Mouse (Mus musculus): Measurements from ENCODE around the gene Asic4.

Asic4 gene

DNA sequence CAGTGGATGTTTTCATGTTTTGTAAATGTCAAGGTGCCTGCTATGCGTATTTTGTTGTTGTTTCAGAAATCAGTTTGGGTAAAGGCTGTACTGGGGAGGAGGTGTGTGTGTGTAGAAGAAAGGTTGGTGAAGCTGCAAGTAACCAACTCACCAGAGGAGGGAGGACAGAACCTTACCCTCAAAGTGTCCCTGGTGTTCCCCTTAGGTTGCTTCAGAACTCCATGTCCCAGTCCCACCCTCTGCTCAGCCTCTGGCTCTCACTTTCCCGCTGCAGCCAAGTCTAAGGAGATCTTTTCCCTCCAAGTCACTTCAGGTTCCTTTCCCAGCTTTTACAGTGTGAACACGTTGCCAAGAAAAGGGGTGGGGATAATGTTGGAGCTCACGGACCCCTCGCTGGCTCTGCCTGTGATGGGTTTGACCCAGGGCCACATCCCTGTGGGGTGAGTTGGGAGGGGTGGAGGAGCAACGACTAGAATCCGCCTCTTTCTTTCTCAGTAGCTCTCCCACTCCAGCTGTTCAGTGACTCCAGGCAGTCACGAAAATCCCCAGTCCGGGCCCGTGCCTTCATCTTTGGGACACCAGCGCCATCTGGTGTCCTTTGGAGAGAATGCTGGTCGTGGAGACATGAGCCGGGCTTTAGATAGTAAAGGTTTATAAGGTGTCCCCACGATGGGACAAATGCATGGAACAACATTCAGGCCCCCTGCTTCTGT lies 17.1 kb downstream of the Asic4 start:
- DNase-seq (ENCODE audit: low read depth): peak; percentile 86

DNA sequence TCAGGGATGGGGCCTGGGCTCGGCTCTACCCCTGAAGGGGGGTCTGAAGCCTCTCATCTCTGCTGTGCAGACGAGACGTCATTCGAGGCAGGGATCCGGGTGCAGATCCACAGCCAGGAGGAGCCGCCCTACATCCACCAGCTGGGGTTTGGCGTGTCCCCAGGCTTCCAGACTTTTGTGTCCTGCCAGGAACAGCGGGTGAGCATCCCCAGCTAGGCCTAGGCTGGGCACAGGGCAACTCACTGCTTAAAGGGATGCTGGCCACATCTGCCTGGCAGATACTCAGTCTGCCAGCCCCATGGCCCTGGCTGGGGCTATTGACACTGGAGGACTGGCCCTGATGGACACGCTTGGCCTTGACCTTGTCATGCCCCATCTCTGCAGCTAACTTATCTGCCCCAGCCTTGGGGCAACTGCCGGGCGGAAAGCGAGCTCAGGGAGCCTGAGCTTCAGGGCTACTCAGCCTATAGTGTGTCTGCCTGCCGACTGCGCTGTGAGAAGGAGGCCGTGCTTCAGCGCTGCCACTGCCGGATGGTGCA lies 19.1 kb downstream of the Asic4 start:
- DNase-seq (ENCODE audit: low read depth): no peak

DNA sequence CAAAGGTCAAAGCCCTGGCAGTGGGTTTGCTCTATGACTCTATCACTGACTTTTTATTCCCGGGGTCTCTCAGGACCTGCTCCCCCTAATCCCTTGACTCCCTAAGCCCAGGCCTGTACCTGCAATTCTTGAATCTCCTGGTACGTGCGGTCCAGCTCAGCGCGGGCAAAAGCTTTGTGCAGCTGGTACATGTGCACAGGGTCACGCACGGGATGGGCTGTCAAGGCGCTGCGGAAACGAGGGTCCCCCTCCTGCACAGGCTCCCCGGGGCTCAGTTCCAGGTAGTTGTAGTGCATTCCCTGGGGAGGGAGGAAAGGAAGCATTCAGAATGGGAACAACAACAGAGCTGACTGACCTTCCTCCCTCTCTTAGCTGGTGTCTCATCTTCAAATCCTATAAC lies 26.2 kb downstream of the Asic4 start:
- no peak for DNase-seq (ENCODE audit: low read depth)

DNA sequence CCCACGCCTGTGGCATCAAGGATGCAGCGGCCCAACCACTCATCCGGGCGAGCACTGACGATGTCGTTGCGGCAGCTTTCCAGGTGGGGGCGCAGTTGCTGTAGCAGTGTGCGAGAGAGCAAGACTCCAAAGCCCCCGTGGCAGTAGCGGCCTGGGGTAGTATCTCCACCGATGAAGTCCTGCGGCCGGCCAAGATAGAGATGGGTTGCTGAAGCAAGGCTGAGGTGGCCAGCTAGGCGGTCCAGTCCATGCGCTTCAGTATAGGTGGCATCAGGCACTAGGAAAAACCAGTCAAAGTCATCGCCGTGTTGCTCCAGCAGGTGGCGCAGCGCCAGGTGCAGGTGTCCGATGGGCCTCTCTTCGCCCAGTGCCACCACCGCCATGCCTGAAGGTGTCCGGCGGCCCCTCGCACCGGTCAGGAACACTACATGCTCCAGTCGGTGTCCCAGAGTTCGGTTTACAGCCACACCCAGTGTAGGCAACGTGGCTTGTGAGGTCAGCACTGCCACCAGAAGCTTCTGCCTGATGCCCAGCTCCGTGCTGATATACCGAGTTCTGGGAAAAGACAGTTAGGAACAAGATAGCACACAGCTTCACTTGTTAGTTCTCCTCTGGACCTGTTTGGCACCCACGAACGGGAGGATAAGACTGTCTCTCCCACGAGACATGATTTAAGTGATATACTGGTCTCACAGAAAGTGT lies 27.2 kb downstream of the Asic4 start:
- DNase-seq (ENCODE audit: low read depth): peak; percentile 91

DNA sequence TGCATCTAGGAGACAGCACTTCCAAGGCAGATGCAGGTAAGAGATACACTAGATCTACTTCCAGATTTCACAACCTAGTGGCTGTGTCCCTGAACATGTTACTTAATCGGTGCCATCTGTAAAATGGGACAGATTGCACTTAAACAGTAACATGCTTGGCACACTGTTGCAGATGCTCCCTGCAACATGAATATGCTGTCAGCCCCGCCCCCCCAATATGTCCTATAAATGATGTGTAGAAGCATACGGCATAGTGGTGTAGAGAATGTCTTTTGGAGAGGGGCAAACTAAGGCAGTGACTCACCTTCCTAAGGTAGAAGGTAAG lies 27.7 kb downstream of the Asic4 start:
- DNase-seq (ENCODE audit: low read depth): peak; percentile 66

DNA sequence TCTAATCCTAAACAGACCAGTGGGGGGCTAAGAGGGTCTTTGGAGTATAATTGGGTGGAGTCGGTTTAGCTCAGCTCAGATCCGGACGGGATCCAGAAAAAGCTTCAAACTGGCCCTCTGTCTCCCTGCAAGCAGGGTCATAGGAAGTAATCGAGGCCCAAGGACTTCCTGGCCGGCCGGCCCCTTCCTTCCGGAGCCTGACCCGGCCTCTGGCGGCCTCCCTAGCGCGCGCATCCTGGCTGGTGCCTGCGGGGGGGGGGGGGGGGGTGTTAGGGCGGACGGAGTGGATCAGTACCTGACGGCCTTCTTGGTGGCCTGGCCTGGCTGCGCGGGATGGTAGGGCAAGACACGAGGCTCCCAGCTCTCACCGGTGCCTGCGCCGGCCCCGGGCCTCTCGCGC lies 28.3 kb downstream of the Asic4 start:
- DNase-seq (ENCODE audit: low read depth): no peak

DNA sequence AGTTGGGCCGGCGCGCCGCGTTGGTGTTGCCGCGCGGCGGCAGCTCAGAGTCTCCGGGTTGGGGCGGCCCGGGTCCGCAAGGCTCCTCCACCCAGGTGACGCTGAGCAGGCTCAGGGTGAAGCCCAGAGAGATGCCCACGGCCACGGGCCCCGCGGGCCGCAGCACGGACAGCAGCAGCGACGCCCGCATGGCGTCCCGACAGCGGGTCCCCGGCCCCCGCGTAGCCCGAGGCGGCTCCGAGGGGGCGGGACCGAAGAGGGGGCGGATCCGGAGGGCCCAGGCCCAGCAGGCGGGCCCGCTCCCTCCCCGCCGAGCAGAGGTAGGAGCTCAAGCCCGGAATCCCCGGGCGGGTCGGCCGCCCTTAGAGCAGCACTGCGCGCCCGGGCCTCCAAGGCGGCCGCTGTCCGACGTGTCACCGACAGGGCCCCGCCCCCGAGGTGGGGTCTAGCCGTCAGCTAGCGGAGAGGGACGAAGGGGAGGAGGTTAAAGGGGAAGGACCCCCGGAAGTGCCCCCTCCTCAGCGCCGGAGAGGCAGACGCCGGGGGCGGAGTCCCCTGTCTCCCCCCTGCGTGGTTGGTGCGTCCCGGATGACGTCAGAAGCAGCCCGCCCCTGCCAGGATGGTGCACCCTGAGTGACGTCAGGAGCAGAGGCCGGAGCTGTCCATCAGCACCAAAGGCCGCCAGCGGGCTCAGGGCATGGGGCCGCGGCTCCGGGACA lies 28.8 kb downstream of the Asic4 start, which contains the start of the genes Chpf and Tmem198:
Gene Chpf, minus strand, starts transcription at position 392 of the 719 bp plus-strand sequence.
Gene Tmem198, plus strand, starts transcription at position 617 of the 719 bp plus-strand sequence.
- peak; percentile 96 for DNase-seq (ENCODE audit: low read depth)

DNA sequence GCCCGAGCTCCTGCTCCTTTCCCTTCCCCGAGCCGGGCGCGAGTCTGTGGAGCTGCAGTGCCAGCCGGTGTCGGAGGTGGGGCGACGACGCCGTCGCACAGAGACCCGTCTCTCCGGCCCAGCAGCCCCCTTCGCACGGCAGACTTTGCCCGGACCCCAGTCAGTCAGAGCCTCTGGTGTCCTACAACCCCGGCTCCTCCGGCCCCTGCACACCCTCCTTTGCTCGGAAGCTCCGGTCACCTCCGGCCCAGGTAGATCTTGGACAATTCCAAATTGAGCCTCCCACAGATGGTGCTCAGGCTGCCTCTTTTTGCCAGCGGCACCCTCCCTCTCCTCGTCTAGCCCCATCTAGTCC lies 29.4 kb downstream of the Asic4 start:
- DNase-seq (ENCODE audit: low read depth): no peak

DNA sequence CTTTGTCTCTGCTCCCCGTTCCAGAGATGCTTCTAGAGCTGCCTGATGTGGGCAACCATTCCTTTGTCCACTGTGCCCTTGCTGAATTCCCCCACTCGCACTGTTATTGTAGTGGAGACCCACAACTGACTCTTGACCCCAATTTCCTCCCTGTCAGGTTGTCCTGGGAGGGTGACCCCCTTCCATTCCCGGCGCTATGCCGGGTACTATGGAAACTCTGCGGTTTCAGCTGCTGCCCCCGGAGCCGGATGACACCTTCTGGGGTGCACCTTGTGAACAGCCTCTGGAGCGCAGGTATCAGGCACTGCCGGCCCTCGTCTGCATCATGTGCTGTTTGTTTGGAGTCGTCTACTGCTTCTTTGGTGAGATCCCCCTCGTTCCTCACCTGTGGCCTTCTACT lies 29.8 kb downstream of the Asic4 start:
- no peak for DNase-seq (ENCODE audit: low read depth)

DNA sequence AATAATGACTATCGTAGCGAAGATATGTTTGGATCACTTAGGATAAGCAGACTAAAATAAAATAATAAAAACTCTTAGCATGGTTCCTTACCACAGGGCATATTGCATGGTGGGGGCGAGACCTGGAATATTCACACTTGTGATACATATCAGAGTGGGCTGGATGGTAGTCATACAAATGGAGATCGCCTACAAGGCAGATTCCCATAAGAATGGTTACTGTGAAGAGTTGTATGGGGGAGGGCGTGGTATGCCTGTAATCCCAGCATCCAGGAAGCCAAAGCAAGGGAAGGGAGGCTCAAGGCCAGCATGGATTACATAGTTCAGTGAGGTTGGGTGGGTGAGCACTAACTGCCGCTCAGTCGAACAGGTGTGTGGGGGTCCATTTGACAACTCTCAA lies 30.5 kb downstream of the Asic4 start:
- no peak for DNase-seq (ENCODE audit: low read depth)

DNA sequence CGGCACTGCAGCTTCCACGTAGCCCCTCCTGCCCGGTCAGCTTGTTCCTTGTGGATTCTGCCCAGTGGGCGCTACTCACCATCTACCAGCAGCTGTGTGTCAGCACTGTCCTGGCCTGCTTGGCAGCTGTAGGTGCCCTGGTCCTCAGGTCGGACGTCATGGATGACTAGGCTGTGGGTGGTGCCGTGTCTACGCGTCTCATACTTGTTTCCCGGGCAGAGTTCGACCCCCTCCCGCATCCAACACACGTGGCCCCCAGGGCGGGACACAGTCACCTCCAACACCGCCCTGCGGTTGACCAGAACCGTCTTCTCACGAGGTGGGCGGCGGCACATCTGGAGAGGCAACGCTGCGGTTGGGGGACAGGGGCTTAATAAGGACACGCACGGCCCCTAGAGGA lies 36.3 kb downstream of the Asic4 start:
- DNase-seq (ENCODE audit: low read depth): peak; percentile 39

DNA sequence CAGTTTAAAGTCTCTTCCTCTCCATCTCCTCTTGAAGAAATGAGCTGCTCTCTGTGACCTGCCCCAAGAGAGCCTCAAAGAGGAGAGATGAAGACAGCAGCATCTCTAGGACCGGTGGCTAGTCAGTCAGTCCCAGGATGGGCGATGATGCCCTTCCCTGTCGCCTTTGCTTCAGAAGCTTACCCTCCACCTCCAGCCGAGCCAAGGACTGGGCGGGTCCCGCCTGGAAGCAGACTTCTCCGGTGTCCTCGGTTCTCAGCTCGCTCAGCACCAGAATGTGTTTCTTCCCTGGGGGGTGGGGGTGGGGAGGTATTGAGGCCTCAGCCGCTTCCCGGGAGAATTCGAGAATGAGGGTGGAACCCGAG lies 36.8 kb downstream of the Asic4 start:
- DNase-seq (ENCODE audit: low read depth): no peak

DNA sequence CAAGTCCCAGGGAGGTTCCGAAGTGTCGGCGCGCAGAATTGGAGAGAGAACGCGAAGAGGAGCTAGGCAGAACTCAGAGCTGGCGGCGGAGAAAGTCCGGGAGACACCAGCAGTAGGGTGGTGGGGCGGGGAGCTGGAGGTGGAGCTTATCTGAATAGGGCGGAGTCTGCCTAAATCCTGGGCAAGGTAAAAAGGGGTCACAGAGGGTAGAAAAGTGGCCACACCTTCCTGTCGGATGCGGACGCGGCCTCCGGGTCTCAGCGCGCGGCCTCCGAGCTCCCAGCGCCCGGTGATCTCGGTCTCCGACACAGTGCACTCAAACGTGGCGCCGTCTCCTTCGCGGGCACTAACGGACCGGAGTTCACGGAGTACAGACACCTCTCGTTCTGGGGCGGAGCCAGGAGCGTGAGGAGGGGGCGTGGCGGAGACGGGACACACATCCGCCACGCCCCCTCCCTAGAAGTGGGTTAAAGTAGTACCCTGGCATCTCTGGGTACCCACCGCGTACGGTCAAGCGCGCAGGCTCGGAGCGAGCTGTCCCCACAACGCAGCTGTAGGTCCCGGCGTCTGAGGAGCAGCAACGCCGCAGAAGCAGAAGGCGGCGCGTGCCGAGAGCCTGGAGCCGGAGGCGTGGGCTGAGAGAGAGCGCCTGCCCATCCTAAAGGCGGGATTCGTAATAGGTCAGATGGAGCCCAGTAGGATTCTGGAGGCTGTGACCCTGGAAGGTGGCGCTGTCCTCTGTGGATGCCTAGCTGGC lies 37.3 kb downstream of the Asic4 start:
- DNase-seq (ENCODE audit: low read depth): peak; percentile 87

DNA sequence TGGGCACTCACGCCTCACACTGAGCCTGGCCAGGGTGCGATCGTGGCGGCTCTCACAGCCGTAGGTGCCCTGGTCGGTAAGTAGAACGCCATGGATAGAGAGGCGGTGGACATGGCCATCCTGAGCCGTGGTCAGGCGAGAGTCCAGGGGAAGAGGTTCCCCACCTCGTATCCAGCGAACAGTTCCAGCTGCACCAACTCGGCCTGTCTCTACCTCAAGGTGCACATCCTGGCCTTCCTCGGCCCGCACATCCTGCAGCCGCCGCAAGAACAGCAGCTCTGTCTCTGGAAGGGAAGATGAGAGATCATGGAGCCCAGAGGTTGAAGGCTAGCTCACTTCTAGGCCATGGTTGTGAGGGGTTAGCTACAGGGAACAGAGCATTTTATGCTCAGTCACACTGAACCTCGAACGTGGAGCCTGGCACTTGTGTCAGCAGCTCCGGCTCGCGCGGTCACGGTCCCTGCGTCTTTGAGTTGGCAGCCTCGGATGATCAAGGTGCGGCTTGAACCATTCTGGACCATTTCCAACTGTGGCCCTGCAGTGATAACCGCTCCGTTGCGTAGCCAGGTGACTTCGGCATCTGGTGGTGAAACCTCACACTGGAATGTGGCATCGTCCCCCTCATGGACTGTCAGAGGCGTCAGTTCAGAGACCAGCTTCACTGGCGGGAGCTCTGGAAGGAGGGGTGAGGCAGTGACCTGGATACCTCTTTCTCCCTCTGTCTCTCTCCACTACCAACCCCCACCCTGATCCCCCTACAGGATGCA lies 40.7 kb downstream of the Asic4 start:
- DNase-seq (ENCODE audit: low read depth): no peak

DNA sequence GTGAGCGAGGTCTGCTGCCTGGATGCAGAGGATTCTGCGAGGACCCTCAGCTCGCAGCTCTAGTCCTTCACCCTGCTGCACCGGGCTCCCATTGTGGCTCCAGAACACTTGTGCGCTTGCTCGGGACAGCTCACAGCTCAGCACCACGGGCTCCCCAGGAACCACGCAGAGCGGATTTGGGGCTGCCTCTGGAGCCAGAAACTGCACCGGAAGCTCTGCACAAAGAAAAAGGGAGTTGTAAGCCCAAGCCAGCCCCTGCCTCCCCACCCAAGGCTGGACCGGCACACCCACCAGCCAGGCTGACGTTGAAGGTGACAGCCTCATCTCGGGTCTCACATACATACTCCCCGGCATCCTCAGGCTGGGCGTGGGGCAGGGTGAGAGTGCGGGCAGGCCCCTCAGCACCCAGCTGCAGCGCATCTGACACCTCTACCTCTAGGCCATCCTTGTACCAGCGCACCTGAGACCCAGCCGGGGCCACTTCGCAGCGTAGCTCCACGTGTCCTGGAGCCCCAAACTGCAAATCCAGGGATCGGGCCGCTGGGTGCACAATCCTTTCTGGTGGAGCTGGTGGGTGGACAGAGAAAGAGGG lies 42.4 kb downstream of the Asic4 start:
- DNase-seq (ENCODE audit: low read depth): no peak

DNA sequence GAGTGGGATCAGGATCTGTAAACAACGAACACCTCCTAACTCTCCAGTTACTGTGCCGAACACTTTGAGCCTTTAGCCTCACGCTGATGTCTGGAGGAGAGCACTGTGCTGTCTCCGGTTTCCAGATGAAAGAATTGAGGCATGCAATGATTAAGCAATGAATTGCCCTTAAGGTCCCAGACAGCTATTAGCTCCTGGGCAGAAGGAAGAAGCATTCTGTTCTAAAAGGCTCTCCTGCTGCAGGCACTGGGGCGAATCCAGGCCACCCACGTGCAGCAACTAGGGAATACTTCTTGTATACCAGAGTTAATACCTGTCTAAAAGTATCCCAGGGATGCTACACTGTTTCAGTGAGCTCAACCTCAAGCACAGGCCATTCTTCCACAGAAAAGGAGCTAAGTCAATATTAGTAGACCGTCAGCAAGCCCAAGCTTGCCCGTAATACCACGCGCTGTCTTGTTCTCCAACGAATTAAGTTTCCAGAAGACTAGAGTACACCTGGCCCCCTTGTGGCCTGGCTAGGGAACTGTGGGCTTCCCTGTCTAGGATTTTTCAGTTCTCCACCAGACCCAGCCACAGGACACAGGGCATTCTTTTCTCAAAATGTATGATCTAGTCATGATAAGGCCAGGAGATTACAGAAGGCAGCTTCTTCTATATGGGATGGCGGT lies 44.8 kb downstream of the Asic4 start:
- DNase-seq (ENCODE audit: low read depth): peak; percentile 43

DNA sequence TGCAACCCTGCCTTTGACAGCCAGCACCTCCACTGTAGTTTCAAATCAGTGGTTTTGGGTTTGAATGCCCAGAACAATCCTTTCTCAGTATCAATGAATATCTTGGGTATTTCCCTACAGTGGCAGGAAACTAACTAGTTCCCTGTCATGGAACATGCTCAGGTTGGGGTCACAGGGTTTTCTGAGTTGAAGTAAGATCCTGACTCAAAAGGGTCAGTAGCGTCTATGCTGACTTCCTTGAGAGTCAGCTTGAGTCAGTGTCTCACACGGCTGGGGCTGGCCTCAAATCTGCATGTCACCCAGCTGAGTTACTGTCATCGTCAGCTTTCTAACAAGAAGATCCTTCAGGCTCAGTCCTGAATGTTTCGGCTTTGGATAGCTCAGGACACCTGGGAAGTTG lies 48.7 kb downstream of the Asic4 start:
- no peak for DNase-seq (ENCODE audit: low read depth)

DNA sequence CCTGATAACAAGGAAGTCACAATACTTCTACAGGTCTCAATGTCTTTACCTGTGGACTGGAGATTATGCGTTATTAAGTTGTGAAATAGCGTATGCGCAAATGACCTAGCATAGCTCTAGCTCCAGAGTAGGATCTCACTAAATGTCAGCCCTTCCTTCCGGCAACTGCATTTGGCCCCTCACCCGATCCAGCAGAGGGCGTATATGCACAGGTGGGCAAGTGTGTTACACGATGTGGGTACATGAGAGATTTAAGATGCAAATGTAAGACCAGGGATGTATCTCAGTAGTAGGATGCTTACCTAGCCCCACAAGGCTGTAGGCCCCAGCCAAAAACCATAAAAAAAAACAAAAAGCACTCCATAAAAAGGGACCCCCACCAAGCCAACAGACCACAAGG lies 49.2 kb downstream of the Asic4 start:
- DNase-seq (ENCODE audit: low read depth): no peak

DNA sequence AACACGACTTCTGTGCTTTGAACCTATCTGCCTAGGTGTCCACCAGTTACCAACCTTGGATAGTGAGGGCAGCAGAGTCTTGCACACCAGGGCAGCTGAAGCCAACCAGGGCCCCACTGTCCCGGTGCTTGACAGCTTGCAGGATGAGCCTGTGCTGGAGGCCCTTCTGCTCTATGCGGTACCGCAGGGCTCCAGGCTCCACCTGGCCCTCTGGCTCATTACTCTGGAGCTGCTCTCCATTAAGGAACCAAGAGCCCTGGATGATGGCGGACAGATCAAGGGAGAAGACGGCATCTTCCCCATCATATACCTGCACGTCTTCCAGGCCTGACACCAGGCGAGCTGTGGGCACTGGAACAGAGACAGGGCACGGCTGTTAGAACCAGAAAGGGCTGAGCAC lies 51.7 kb downstream of the Asic4 start:
- DNase-seq (ENCODE audit: low read depth): no peak

DNA sequence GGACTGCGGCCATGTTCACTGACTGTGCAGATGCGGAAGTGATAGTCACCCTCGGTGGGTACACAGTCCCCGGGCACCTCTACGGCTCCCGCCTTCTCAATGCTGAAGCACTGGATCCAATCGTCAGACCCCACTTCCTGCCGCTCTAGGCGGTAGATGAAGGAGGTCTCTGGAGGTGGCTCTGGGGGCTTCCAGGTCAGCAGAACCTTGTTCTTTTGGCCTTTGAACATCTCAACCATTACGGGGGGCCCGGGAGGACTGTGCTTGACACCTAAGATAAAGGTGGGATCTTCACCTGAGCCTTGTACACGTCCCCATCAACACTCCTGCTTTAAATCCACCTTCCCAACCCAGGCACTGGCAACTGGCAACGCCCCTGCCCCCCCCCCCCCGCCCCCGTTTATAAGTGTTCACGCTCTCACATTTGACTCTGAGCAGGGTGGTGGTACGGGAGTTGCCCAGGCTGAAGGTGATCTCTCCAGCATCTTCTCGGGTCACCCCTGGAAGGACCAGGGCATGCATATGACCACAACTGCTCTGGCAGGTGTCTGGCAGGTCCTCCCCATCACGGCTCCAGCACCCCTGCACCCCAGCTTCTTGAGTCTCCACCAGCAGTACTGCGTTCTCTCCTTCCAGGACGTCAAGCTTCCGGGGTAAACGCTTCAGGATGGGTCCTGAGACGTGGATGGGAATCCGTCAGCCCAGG lies 52.9 kb downstream of the Asic4 start:
- no peak for DNase-seq (ENCODE audit: low read depth)

Measured in induced T-regulatory cell, adult 2 months (primary cell).